ENCODE assay signal across 23 mouse cellular contexts in genomic region chr3:144384648-144385047, GRCm38 (mm10).
DNase-seq lines count a peak whose midpoint lies in the region; ATAC-seq and TF ChIP-seq lines count a peak whose summit lies in the region.
"Had no signal": no experiment of that assay in that cellular context is flagged by ENCODE, and none has a peak within 500 bp of the region (broad histone marks: within the 10 kb centered on the region; RNA-seq: fewer than 3 reads in every experiment).

No protein-coding gene starts in this region.

- H3K79me2 ChIP-seq in MEL (ENCODE audit: control insufficient read depth, insufficient read depth, low read length, poor library complexity) = no peaks in the 10 kb centered on the region

- H3K27ac ChIP-seq in liver, embryonic 14.5 days = no peak overlapping the region
- H3K27ac ChIP-seq in liver, postnatal 0 days (ENCODE audit: low read depth) = no peak overlapping the region
- H3K27ac ChIP-seq in MEL (ENCODE audit: control insufficient read depth, low read depth, low read length) = no peak overlapping the region
- H3K27ac ChIP-seq in left cerebral cortex, adult 2 months = no peak overlapping the region
- H3K27ac ChIP-seq: embryonic facial prominence, embryonic 13.5 days; embryonic facial prominence, embryonic 15.5 days; forebrain, embryonic 10.5 days; forebrain, embryonic 12.5 days had no signal

- H3K9ac ChIP-seq in liver, embryonic 14.5 days (replicated peaks) = no peak overlapping the region
- H3K9ac ChIP-seq in liver, postnatal 0 days (replicated peaks) = no peak overlapping the region
- H3K9ac ChIP-seq in MEL (ENCODE audit: control insufficient read depth, low read depth, low read length, poor library complexity, severe bottlenecking) = no peak overlapping the region
- H3K9ac ChIP-seq: embryonic facial prominence, embryonic 13.5 days; embryonic facial prominence, embryonic 15.5 days; forebrain, embryonic 12.5 days had no signal

- H3K4me3 ChIP-seq in liver, embryonic 14.5 days (ENCODE audit: insufficient read depth in 1 of 2, low read depth in 2 of 2, low read length in 2 of 2) = no peak overlapping the region
- no peak overlapping the region for H3K4me3 ChIP-seq in liver, postnatal 0 days (ENCODE audit: low read depth, low read length)
- H3K4me3 ChIP-seq in G1E (ENCODE audit: low read depth, low read length) = no peak overlapping the region
- no peak overlapping the region for H3K4me3 ChIP-seq in MEL (ENCODE audit: control insufficient read depth in 1 of 2, insufficient read depth in 1 of 2, low read depth in 2 of 2, low read length in 2 of 2)
- no peak overlapping the region for H3K4me3 ChIP-seq in left cerebral cortex, adult 2 months
- H3K4me3 ChIP-seq: embryonic facial prominence, embryonic 13.5 days; embryonic facial prominence, embryonic 15.5 days; erythroblast, embryonic 14.5 days; forebrain, embryonic 10.5 days; forebrain, embryonic 12.5 days had no signal

- no peaks in the 10 kb centered on the region for H3K36me3 ChIP-seq in liver, embryonic 14.5 days (replicated peaks; ENCODE audit: control insufficient read depth, insufficient read depth, low read depth)
- no peaks in the 10 kb centered on the region for H3K36me3 ChIP-seq in liver, postnatal 0 days (replicated peaks; ENCODE audit: insufficient read depth, low read length)
- no peaks in the 10 kb centered on the region for H3K36me3 ChIP-seq in G1E (replicated peaks)
- H3K36me3 ChIP-seq in MEL (ENCODE audit: control insufficient read depth in 1 of 2, insufficient read depth in 2 of 2, low read length in 2 of 2) = 0 out of 4 replicates have a peak, but pooled peaks cover 0 to 2% of the 10 kb centered on the region in 2 experiments
- H3K36me3 ChIP-seq: embryonic facial prominence, embryonic 13.5 days; embryonic facial prominence, embryonic 15.5 days; forebrain, embryonic 10.5 days; forebrain, embryonic 12.5 days had no signal

- no peak overlapping the region for H3K4me2 ChIP-seq in liver, embryonic 14.5 days (ENCODE audit: low read depth)
- H3K4me2 ChIP-seq in liver, postnatal 0 days (ENCODE audit: low read depth, low read length) = no peak overlapping the region
- H3K4me2 ChIP-seq: embryonic facial prominence, embryonic 13.5 days; embryonic facial prominence, embryonic 15.5 days; forebrain, embryonic 12.5 days had no signal

- WGBS in liver, embryonic 14.5 days (ENCODE audit: insufficient replicate concordance) = 18% methylated on average over 10 of the region's 10 CpGs
- 56% methylated on average over 10 of the region's 10 CpGs for WGBS in liver, postnatal 0 days (ENCODE audit: insufficient replicate concordance)

- no peak for TF ChIP-seq POLR2A in MEL (IDR thresholded peaks at IDR 0.05; ENCODE audit: control insufficient read depth in 1 of 2, insufficient read depth in 1 of 2, low read depth in 1 of 2, low read length in 2 of 2, poor library complexity in 1 of 2)

- no peak for TF ChIP-seq CTCF in liver, embryonic 14.5 days (IDR thresholded peaks at IDR 0.05; ENCODE audit: low read depth)
- TF ChIP-seq CTCF in liver, postnatal 0 days (IDR thresholded peaks at IDR 0.05; ENCODE audit: low read depth) = no peak
- TF ChIP-seq CTCF in G1E (IDR thresholded peaks at IDR 0.05; ENCODE audit: low read depth, low read length) (no peak), MEL (IDR thresholded peaks at IDR 0.05 in 2 of 3, conservative IDR thresholded peaks at IDR 0.05 in 1 of 3; ENCODE audit: control insufficient read depth in 1 of 3, insufficient read depth in 1 of 3, low read depth in 2 of 3, low read length in 3 of 3, poor library complexity in 1 of 3, severe bottlenecking in 1 of 3) (no peak)
- TF ChIP-seq CTCF in left cerebral cortex, adult 2 months (IDR thresholded peaks at IDR 0.05) = no peak

- TF ChIP-seq RAD21 in MEL (IDR thresholded peaks at IDR 0.05; ENCODE audit: low read depth, low read length) = no peak

- 0 out of 2 replicates have a peak, but pooled peaks have one; percentile 8 for TF ChIP-seq EP300 in liver, embryonic 14.5 days (IDR thresholded peaks at IDR 0.05; ENCODE audit: low read depth)
- TF ChIP-seq EP300 in liver, postnatal 0 days (IDR thresholded peaks at IDR 0.05; ENCODE audit: low read depth) = no peak
- peak in 1 of 2 experiments; percentile 48; a peak in 3 of 4 replicates for TF ChIP-seq EP300 in MEL (IDR thresholded peaks at IDR 0.05; ENCODE audit: low read depth in 1 of 2, low read length in 2 of 2)

- peaks cover 0 to 4% of the 10 kb centered on the region in 2 experiments; a peak in 1 of 4 replicates for H3K4me1 ChIP-seq in liver, embryonic 14.5 days (replicated peaks; ENCODE audit: control insufficient read depth in 2 of 2, insufficient read depth in 2 of 2, low read length in 1 of 2)
- H3K4me1 ChIP-seq in liver, postnatal 0 days (ENCODE audit: insufficient read depth) = peaks cover 4% of the 10 kb centered on the region; the same call in 1 of the 2 replicates
- H3K4me1 ChIP-seq in G1E (ENCODE audit: insufficient read depth, low read depth, low read length) (peaks cover 18% of the 10 kb centered on the region), MEL (ENCODE audit: control insufficient read depth in 1 of 2, insufficient read depth in 2 of 2, low read length in 2 of 2) (no peaks in the 10 kb centered on the region)

- no peak; the same call in 1 of the 2 replicates for ATAC-seq in liver, embryonic 14.5 days (ENCODE audit: insufficient read depth)
- no peak for ATAC-seq in liver, postnatal 0 days
- ATAC-seq in G1E (ENCODE audit: extremely low read depth, insufficient number of reproducible peaks, low FRiP score, poor library complexity, severe bottlenecking) = peak; percentile 77
- ATAC-seq: forebrain, embryonic 14.5 days; forebrain, embryonic 16.5 days had no signal

- no peak for DNase-seq in liver, embryonic 14.5 days (ENCODE audit: low read depth in 3 of 3, low spot score in 3 of 3)
- no peak for DNase-seq in liver, postnatal 0 days
- DNase-seq in G1E (ENCODE audit: low spot score) (no peak), MEL (ENCODE audit: low read depth, low spot score) (peak; percentile 21)
- no peak for DNase-seq in layer of hippocampus, postnatal 25 days (ENCODE audit: extremely low spot score in 1 of 2, low spot score in 1 of 2)
- DNase-seq in left cerebral cortex, adult 2 months (ENCODE audit: extremely low spot score in 1 of 2, low spot score in 2 of 2) = no peak
- DNase-seq: adrenal gland, adult 2 months; adrenal gland, postnatal 10 days; adrenal gland, postnatal 25 days; cerebellum, adult 11 months; cerebellum, adult 18-20 months; cerebellum, adult 8-10 months; cerebellum, adult 9-11 months; cerebellum, postnatal 14 days; cerebellum, postnatal 36 days; embryo, embryonic 11 days had no signal

- no peaks in the 10 kb centered on the region for H3K9me3 ChIP-seq in liver, embryonic 14.5 days (ENCODE audit: control insufficient read depth, low read length)
- no peaks in the 10 kb centered on the region for H3K9me3 ChIP-seq in liver, postnatal 0 days (ENCODE audit: low read length)
- H3K9me3 ChIP-seq in G1E (replicated peaks) (no peaks in the 10 kb centered on the region), MEL (replicated peaks; ENCODE audit: insufficient read depth, low read length) (no peaks in the 10 kb centered on the region)
- H3K9me3 ChIP-seq: embryonic facial prominence, embryonic 13.5 days; embryonic facial prominence, embryonic 15.5 days; forebrain, embryonic 10.5 days; forebrain, embryonic 12.5 days had no signal

- intact Hi-C loops in left cerebral cortex, adult 2 months (cut with DNase I) = loop anchor here (5.0 kb wide), 1 partner anchor 1142 kb away; no protein-coding TSS in a partner anchor

- no peaks in the 10 kb centered on the region; the same call in 1 of the 2 replicates for H3K27me3 ChIP-seq in liver, embryonic 14.5 days (ENCODE audit: control insufficient read depth, insufficient read depth, low read length)
- no peaks in the 10 kb centered on the region for H3K27me3 ChIP-seq in liver, postnatal 0 days (ENCODE audit: insufficient read depth, low read length)
- no peaks in the 10 kb centered on the region; the same call in 1 of the 2 replicates for H3K27me3 ChIP-seq in G1E (ENCODE audit: insufficient read depth, low read length)
- no peaks in the 10 kb centered on the region for H3K27me3 ChIP-seq in MEL (ENCODE audit: control insufficient read depth in 1 of 2, insufficient read depth in 2 of 2, low read length in 2 of 2)

TF ChIP-seq in MEL, 35 proteins besides CTCF, POLR2A, EP300 and RAD21:
- TF ChIP-seq CHD1 (IDR thresholded peaks at IDR 0.05; ENCODE audit: low read depth, low read length) (no peak), MAZ (IDR thresholded peaks at IDR 0.05; ENCODE audit: low read depth, low read length) (no peak), GATA1 (IDR thresholded peaks at IDR 0.05; ENCODE audit: low read depth, low read length) (peak; percentile 40)
